In the genomic region with DNA sequence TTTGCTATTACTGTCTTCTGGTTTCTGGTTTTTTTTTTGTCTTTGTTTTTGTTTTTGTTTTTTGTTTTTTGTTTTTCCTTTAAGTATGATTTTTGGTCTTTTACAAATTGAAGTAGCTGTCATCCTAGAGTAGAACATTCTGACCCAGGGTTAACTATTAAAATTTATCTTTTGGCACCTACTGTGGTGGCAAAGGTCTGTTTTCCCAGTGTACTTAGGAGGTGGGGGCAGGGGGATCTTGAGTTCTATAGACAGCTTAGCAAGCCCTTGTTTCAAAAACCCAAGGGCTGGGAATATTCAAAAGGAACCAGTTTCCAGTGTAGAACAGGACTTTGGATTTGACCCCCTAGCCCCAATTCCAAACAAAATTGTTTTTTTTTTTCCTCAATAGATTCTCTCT, we compare ENCODE assay signal across 22 mouse cellular contexts.
"Had no signal": no experiment of that assay in that cellular context is flagged by ENCODE, and none has a peak within 500 bp of the region (broad histone marks: within the 10 kb centered on the region; RNA-seq: fewer than 3 reads in every experiment).

No protein-coding gene starts in this region.

- H3K27ac ChIP-seq: kidney, embryonic 15.5 days; layer of hippocampus, adult 2 months; limb, embryonic 10.5 days; limb, embryonic 13.5 days; liver, embryonic 13.5 days; macrophage; midbrain, embryonic 12.5 days; midbrain, embryonic 15.5 days; neural tube, embryonic 12.5 days; neural tube, embryonic 15.5 days; stomach, postnatal 0 days had no signal

- H3K27me3 ChIP-seq: kidney, embryonic 15.5 days; limb, embryonic 13.5 days; liver, embryonic 13.5 days; midbrain, embryonic 12.5 days; midbrain, embryonic 15.5 days; neural tube, embryonic 12.5 days; neural tube, embryonic 15.5 days had no signal

- H3K4me1 ChIP-seq: kidney, embryonic 15.5 days; limb, embryonic 10.5 days; limb, embryonic 13.5 days; midbrain, embryonic 12.5 days; neural tube, embryonic 12.5 days; neural tube, embryonic 15.5 days had no signal

- ATAC-seq: inflammation-experienced regulatory T-cells, adult 6 months; intestine, embryonic 16.5 days; lung, postnatal 0 days; midbrain, embryonic 15.5 days had no signal

- H3K9ac ChIP-seq: kidney, embryonic 15.5 days; limb, embryonic 13.5 days; liver, embryonic 13.5 days; lung, embryonic 14.5 days; midbrain, embryonic 12.5 days; midbrain, embryonic 15.5 days; neural tube, embryonic 12.5 days; neural tube, embryonic 15.5 days had no signal

- H3K9me3 ChIP-seq: kidney, embryonic 15.5 days; limb, embryonic 10.5 days; limb, embryonic 13.5 days; liver, embryonic 13.5 days; midbrain, embryonic 12.5 days; midbrain, embryonic 15.5 days; neural tube, embryonic 12.5 days; neural tube, embryonic 15.5 days had no signal

- H3K36me3 ChIP-seq: midbrain, embryonic 12.5 days; midbrain, embryonic 15.5 days; neural tube, embryonic 12.5 days; neural tube, embryonic 15.5 days had no signal

- H3K4me2 ChIP-seq: kidney, embryonic 15.5 days; limb, embryonic 13.5 days; liver, embryonic 13.5 days; lung, embryonic 14.5 days; midbrain, embryonic 12.5 days; midbrain, embryonic 15.5 days; neural tube, embryonic 12.5 days; neural tube, embryonic 15.5 days had no signal

- H3K4me3 ChIP-seq: kidney, embryonic 15.5 days; layer of hippocampus, adult 2 months; limb, embryonic 10.5 days; limb, embryonic 13.5 days; liver, embryonic 13.5 days; midbrain, embryonic 12.5 days; midbrain, embryonic 15.5 days; neural tube, embryonic 12.5 days; neural tube, embryonic 15.5 days had no signal

- DNase-seq: layer of hippocampus, adult 9-11 months; liver; liver, embryonic 13.5 days; lung, embryonic 14.5 days; right cerebral cortex, adult 18-20 months; right cerebral cortex, postnatal 14 days; right cerebral cortex, postnatal 4 days; thymus, adult 2 months; thymus, postnatal 25 days had no signal
